Mouse (Mus musculus) left cerebral cortex, postnatal 25 days (tissue): ENCODE results near the gene Dpyd. TPM values are rescaled to one million over a fixed set of nuclear protein-coding genes. Genes with fewer than 3 reads are reported as not detected.

Experiments
- DNase-seq, 2 experiments: peaks; one replicate each; pipeline ENCODE4 v3.0.0; 2022; ENCODE audit warnings: low spot score in 2 of 2, mixed read lengths in 1 of 2
- intact Hi-C: fragments of 180-260 bp; cut with DNase I; formaldehyde crosslinking; loops from one replicate; pipeline ENCODE4 v1.15.1; 2025
- total RNA-seq, 2 experiments: library from RNA; stranded (reverse); gene quantifications; 2 replicates each; pipeline ENCODE4 v1.2.3; 2021

The Dpyd gene
- total RNA-seq, 2 experiments from 2014 or later, result 9.3 to 13.7 TPM

- no peak for DNase-seq
- intact Hi-C loops, result no loop called here
Observed at GRCm38 (mm10) chr3:119275241-119275640, 713.3 kb downstream of the Dpyd start.

- no peak for DNase-seq
- intact Hi-C loops, result no loop called here
Observed at GRCm38 (mm10) chr3:119280671-119281070, 718.7 kb downstream of the Dpyd start.

- intact Hi-C loops, result no loop called here
- DNase-seq, result no peak
Observed at GRCm38 (mm10) chr3:119314693-119315092, 752.8 kb downstream of the Dpyd start.

GRCm38 (mm10) chr3:119329063-119329462, 767.1 kb downstream of the Dpyd start:
- peak in 1 of 2 experiments; percentile 6 for DNase-seq
- intact Hi-C loops, result no loop called here

GRCm38 (mm10) chr3:119333335-119334305, 771.7 kb downstream of the Dpyd start:
- intact Hi-C loops, result no loop called here
- DNase-seq, result peak; percentile 22 to 46

GRCm38 (mm10) chr3:119361555-119362385, 799.8 kb downstream of the Dpyd start:
- DNase-seq, result peak; percentile 14 to 44
- intact Hi-C loops, result no loop called here

- intact Hi-C loops, result no loop called here
- no peak for DNase-seq
Observed at GRCm38 (mm10) chr3:119362392-119362791, 800.5 kb downstream of the Dpyd start.

GRCm38 (mm10) chr3:119368931-119369330, 807.0 kb downstream of the Dpyd start:
- intact Hi-C loops, result no loop called here
- no peak for DNase-seq

- DNase-seq, result peak in 1 of 2 experiments; percentile 24
- intact Hi-C loops, result no loop called here
Observed at GRCm38 (mm10) chr3:119381119-119381518, 819.2 kb downstream of the Dpyd start.

- intact Hi-C loops, result no loop called here
- DNase-seq, result no peak
Observed at GRCm38 (mm10) chr3:119382395-119382794, 820.5 kb downstream of the Dpyd start.

GRCm38 (mm10) chr3:119387332-119388105, 825.6 kb downstream of the Dpyd start:
- intact Hi-C loops, result no loop called here
- DNase-seq, result peak; percentile 14

- no peak for DNase-seq
- intact Hi-C loops, result no loop called here
Observed at GRCm38 (mm10) chr3:119397205-119397604, 835.3 kb downstream of the Dpyd start.

- intact Hi-C loops, result no loop called here
- DNase-seq, result no peak
Observed at GRCm38 (mm10) chr3:119402836-119403728, 841.2 kb downstream of the Dpyd start.

GRCm38 (mm10) chr3:119419087-119419709, 857.3 kb downstream of the Dpyd start:
- intact Hi-C loops, result no loop called here
- DNase-seq, result peak; percentile 14 to 32

GRCm38 (mm10) chr3:119419745-119420144, 857.8 kb downstream of the Dpyd start:
- intact Hi-C loops, result no loop called here
- no peak for DNase-seq

- intact Hi-C loops, result no loop called here
- DNase-seq, result no peak
Observed at GRCm38 (mm10) chr3:119431339-119431738, 869.4 kb downstream of the Dpyd start.

- intact Hi-C loops, result no loop called here
- DNase-seq, result no peak
Observed at GRCm38 (mm10) chr3:119431757-119432156, 869.8 kb downstream of the Dpyd start.

GRCm38 (mm10) chr3:119447559-119447958, 885.6 kb downstream of the Dpyd start:
- no peak for DNase-seq
- intact Hi-C loops, result no loop called here
